Mouse (Mus musculus): ENCODE data around the gene Clrn1. TPM values are rescaled to one million over a fixed set of nuclear protein-coding genes. Genes with fewer than 3 reads are reported as not detected.
A peak's percentile ranks its signal among the peaks of the same experiment; 100 is the strongest.
"Not testable (repeated sequence)": the region's sequence is repeated elsewhere in the genome, so short reads cannot be mapped to it uniquely, and the experiment has no call there.

Gene Clrn1
- polyA plus RNA-seq (2012; rRNA removed) = 0.08 TPM in 1 of 2 replicates, not detected in the other

- DNase-seq (ENCODE audit: low read depth) = no peak
These were observed at the start of gene Clrn1 for GRCm38 (mm10) chr3:58884801-58885573. Gene Clrn1, minus strand, starts transcription at chr3:58885340.

GRCm38 (mm10) chr3:58924027-58924426 is 38.9 kb upstream of the Clrn1 start:
- DNase-seq (ENCODE audit: low read depth) = no peak

GRCm38 (mm10) chr3:58923140-58923539 is 38.0 kb upstream of the Clrn1 start:
- no peak for DNase-seq (ENCODE audit: low read depth)

- DNase-seq (ENCODE audit: low read depth) = no peak
These were observed 37.5 kb upstream of the Clrn1 start for GRCm38 (mm10) chr3:58922636-58923035.

GRCm38 (mm10) chr3:58921316-58921715 is 36.2 kb upstream of the Clrn1 start:
- DNase-seq (ENCODE audit: low read depth) = no peak

GRCm38 (mm10) chr3:58904656-58905055 is 19.5 kb upstream of the Clrn1 start:
- no peak for DNase-seq (ENCODE audit: low read depth)

- DNase-seq (ENCODE audit: low read depth) = no peak
These were observed 17.1 kb upstream of the Clrn1 start for GRCm38 (mm10) chr3:58902051-58902758.

- peak; percentile 68 for DNase-seq (ENCODE audit: low read depth)
These were observed 10.0 kb upstream of the Clrn1 start for GRCm38 (mm10) chr3:58895131-58895530.

GRCm38 (mm10) chr3:58894529-58894928 is 9.4 kb upstream of the Clrn1 start:
- peak; percentile 79 for DNase-seq (ENCODE audit: low read depth)

GRCm38 (mm10) chr3:58889670-58890069 is 4.5 kb upstream of the Clrn1 start:
- no peak for DNase-seq (ENCODE audit: low read depth)

GRCm38 (mm10) chr3:58888131-58888715 is 3.1 kb upstream of the Clrn1 start:
- DNase-seq (ENCODE audit: low read depth) = no peak

- no peak for DNase-seq (ENCODE audit: low read depth)
These were observed 2.6 kb upstream of the Clrn1 start for GRCm38 (mm10) chr3:58887719-58888118.

GRCm38 (mm10) chr3:58883511-58883907 is 1.6 kb downstream of the Clrn1 start:
- DNase-seq (ENCODE audit: low read depth) = no peak

GRCm38 (mm10) chr3:58882878-58883510 is 2.1 kb downstream of the Clrn1 start:
- no peak for DNase-seq (ENCODE audit: low read depth)

GRCm38 (mm10) chr3:58881016-58881415 is 4.1 kb downstream of the Clrn1 start:
- no peak for DNase-seq (ENCODE audit: low read depth)

GRCm38 (mm10) chr3:58880181-58880580 is 5.0 kb downstream of the Clrn1 start:
- DNase-seq (ENCODE audit: low read depth) = no peak

GRCm38 (mm10) chr3:58871882-58872281 is 13.3 kb downstream of the Clrn1 start:
- not testable (repeated sequence) for DNase-seq (ENCODE audit: low read depth)

GRCm38 (mm10) chr3:58865690-58866089 is 19.4 kb downstream of the Clrn1 start:
- DNase-seq (ENCODE audit: low read depth) = no peak

- no peak for DNase-seq (ENCODE audit: low read depth)
These were observed 22.2 kb downstream of the Clrn1 start for GRCm38 (mm10) chr3:58862976-58863375.

GRCm38 (mm10) chr3:58843415-58843814 is 41.7 kb downstream of the Clrn1 start:
- peak; percentile 1 for DNase-seq (ENCODE audit: low read depth)

- no peak for DNase-seq (ENCODE audit: low read depth)
These were observed 51.5 kb downstream of the Clrn1 start for GRCm38 (mm10) chr3:58833442-58834160.

- DNase-seq (ENCODE audit: low read depth) = no peak
These were observed 52.3 kb downstream of the Clrn1 start for GRCm38 (mm10) chr3:58832888-58833287.

Measured in gonadal fat pad, adult 2 months (tissue).